Mouse (Mus musculus): ENCODE data around the gene Adssl1.

Adssl1 gene

DNA sequence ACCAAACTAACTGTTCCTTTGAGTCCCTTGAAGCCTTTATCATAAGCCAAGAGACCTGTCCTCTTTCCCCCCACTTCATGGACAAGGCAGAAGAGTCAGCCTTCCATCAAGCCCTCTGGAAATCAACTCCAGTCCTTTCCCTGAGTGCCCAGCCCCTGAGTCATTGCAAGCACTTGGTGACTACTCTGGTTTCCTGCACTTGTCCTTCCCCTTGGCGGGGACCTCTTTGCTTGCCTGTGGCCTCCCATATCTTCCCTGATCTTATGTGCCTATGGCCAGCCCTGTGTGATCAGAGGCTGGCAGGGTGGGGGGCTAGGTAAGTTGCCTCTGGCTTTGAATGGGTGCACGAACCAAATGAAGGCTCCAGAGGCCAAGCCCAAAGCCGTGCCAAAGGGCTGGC, 2.1 kb downstream of the Adssl1 start:
- no peak for DNase-seq (ENCODE audit: low spot score in 2 of 2)

DNA sequence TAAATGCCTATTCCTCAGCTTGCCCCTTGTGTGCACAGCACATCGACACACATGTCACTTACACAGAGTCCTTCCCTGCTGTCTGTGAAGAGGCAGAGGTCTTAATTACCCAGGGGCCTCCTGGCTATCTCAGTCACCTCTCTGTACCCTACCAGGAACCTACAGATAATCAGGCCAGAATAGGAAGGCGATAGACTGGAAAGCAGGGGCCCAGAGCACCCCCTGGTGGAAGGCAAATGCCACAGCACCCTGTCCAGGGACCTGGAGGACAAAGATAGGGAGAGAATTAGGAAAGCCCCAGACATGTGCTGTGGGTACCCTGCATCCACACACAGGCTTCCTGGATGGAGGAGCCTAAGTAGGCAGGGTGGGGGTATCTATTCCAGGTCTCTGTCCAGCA, 3.9 kb downstream of the Adssl1 start:
- no peak for DNase-seq (ENCODE audit: low spot score in 2 of 2)

DNA sequence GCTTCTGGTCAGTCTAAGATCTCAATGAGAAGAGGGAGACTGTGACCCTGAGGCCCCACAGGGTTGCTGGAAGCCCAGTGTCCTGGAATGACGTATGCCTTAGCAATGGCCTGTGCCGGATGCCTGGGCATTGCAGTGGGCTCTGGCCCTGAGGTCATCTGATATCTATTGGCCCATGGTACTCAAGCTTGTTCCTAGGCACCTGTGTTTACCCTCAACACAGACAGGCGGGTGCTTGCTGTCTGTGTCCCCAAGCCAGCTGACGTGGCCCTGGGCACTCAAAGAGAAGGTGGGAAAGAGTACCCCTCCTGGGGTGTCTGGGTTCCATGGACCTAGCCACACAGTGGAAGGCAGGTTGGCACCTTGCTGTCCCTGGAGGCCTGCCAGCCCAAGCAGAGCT, 5.9 kb downstream of the Adssl1 start:
- DNase-seq (ENCODE audit: low spot score in 2 of 2): no peak

DNA sequence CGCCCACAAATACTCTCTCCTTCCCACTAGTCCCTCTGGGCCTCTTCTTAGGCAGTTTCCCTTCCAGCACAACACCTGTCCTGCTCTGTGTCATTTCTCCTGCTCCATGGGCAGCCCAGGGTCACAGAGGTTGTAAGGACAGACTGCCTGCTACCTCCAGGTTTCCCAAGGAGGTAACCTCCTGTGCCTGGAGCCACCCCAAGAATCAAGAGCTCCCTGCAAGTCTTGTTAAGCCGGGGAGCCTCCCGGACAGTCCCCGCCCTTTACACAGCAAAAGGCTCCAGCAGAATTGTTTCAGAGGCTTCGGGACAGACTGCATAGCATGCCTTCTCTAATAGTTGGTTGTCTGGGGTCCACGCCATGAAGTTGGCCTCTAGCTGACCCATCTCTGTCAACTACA, 6.6 kb downstream of the Adssl1 start:
- no peak for DNase-seq (ENCODE audit: low spot score in 2 of 2)

DNA sequence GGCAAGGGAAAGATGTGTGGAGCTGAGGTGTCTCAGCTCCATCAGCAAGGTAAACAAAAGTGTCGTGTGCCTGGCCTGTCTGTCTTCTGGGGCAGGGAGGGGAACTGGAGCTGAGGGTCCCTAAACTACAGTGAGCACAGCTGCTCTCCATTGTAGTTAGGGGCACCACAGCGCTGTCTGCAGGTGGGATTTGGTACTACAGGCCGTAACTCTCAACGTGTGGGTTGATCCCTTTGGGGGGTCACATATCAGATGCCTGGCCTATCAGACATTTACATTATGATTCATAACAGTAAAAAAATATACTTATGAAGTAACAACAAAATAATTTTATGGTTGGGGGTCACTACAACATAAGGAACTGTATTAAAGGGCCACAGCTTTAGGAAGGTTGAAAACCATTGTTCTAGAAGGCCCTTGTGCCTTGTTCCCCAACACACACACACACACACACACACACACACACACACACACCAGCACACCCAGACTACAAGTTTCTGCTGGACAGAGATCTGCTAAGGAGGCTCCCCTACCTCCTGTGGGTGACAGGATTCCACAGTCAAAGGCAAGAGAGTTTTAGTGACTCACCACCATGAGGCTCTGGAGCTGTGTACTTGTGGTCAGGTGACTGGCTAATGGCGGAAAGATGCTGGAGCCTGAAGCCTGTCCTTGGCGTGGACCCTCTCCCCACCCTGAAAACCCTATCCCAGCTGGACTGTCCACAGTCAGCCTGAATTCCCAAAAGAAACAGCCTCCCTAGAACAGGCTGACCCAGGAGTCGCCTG, 7.4 kb downstream of the Adssl1 start:
- DNase-seq (ENCODE audit: low spot score in 2 of 2): no peak

DNA sequence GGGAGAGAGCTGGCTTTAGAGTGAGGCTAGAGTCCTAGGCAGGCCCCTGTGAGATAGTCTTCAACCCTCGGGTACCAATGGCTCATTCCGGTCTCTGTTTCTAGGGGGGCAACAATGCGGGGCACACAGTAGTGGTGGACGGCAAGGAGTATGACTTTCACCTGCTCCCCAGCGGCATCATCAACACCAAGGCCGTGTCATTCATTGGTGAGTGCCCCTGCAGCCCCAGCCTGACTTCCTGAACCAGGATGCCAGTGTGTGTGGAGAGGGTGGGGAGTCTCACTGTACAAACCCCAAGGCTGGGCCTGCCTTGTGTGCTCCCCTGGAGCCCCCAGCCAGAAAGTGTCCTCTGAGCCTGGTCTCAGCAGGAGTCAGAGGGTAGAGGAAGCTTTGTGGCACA, 8.4 kb downstream of the Adssl1 start:
- DNase-seq (ENCODE audit: low spot score in 2 of 2): no peak

DNA sequence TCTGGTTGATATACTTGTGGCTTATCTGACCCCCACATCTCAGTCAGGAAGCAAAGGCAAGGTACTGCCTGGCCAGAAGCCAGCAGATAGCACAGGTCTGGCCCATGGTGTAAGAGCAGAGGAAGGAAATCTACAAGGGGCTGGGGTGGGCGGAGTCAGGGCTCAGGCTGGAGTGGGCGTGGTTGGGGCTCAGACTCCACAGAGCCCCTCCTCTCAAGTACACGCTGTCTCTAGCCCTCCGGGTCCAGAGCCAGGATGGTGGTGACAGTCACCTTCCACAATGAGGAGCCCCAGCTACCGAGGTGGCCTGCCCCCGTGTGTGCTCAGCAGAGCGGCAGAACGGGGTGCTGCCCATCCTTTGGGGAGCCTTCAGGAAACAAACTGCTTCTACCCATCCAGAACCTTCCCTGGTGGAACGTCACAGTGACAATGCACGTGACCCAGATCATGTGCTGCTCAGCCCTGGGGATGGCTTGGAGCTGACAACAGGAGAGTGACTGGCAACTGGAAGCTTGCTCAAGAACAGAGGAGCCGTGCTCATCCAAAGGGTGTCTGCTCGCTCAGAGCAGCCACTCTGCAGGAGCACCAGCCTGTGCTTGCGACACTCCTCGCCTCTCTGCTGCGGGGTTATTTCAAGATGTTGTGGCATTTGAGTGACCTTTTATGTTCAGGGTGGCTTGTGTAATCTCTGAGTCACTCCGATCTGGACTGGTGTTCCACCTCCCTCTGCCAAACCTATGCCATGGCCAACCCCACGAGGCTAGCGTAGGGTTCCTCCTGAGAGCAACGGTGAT, 9.3 kb downstream of the Adssl1 start:
- DNase-seq (ENCODE audit: low spot score in 2 of 2): no peak

DNA sequence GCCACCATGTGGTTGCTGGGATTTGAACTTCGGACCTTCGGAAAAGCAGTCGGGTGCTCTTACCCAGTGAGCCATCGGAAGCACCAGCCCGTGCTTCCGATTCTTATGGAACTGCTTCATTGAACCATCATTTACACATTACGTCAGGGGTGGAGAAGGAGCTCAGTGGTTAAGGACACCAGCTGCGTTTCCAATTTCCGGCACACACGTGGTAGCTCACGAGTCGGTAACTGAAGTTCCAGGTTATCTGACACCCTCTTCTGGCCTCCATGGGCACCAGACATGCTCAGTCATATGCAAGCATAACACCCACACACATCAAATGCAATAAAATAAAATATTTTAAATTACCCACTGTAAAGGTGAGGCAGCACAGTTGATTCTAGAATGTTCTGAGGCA, 10.2 kb downstream of the Adssl1 start:
- no peak for DNase-seq (ENCODE audit: low spot score in 2 of 2)

DNA sequence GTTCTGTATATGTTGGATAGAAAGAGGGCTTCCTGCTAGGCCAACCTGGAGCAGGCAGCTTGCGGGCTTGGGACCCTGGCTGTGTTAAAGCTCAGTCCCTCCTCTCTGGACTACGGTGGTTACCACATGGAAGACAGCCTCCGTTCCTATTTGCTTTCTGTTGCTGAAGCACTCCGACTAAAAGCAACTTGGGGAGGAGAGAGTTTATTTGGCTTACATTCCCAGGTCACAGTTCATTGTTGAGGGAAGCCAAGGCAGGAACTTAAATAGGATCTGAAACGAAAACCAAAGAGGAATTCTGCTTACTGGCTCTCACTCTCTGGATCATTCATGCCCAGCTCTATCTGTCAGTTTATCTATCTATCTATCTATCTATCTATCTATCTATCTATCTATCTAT, 11.0 kb downstream of the Adssl1 start:
- no peak for DNase-seq (ENCODE audit: low spot score in 2 of 2)

DNA sequence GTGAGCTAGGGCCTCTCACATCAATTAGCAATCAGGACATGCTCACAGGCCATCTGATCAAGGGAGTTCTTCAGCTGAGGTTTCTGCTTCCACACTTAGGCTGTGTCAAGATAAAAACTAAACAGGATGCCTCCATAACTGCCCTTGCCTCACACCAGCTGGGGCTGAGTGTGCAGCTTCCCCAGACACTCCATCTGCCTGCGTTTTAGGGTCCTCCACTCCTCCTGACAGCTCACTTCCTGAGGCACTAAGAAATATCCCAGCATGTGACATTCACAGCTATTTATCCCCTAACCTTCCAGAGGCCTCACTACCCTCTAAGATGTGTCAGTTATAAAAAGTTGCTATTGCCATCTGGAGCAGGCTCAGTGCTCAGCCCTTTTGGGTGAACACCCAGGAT, 11.6 kb downstream of the Adssl1 start:
- DNase-seq (ENCODE audit: low spot score in 2 of 2): no peak

DNA sequence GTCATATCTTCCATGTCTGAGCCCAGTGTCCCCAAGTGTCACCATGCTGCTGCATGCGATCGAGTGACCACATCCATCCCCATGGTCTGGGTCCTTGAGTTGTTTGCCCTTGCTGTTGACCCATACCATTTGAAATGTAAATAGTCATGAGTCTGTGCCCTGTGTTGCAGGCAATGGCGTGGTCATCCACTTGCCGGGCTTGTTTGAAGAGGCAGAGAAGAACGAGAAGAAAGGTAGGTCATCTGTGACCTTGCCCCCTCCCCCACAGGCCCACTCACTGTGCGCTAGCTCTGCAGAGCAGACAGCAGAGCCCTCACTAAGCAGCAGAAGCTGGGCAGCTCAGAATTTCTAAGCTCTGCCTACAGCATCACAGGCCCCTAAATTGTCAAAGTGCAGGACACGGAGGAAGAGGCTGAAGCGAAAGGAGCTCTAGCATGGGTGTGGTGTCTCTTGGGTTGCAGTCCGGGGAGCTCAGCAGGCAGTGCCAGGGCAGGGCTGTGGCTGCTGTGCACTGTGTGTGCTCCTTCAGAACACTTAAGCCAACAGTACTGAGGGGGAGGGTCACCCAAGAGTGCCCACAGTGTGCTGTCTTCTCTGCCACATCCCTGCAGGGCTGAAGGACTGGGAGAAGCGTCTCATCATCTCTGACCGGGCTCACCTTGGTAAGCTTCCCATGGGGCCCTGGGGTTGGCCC, 12.4 kb downstream of the Adssl1 start:
- DNase-seq (ENCODE audit: low spot score in 2 of 2): no peak

DNA sequence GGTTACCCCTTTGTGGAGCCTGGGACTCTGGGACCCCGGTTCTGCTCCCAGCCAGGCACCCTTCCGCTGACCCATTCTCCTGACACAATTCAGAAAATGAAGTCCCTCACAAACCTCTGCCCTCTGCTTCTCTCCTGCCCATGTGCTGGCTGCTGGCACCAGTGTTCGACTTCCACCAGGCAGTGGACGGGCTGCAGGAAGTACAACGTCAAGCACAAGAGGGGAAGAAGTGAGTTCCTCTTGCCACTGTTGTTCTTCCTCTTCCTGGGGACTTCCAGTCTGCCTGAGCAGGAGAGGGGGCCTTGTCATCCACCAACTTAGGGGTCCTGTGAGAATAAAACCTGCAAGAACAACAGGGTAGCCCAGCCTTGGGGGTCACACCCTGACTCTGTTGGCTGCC, 13.1 kb downstream of the Adssl1 start:
- no peak for DNase-seq (ENCODE audit: low spot score in 2 of 2)

DNA sequence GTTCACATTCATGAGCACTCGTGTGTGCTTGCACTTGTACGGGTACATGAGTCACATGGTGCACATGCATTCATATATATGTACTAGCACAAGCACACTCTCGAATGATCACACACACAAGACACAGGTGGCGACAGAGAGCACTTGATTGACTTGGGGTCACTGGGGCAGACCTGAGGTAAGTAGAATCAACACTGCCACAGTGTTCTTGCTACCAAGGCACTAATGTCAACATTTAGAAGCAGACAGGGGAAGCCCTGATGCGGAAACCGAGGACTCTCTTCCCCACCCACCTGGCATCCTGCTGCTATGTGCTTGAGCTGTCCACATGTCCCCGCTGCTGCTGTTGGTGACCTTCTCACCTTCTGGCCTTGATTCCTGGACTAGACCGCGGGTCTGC, 13.8 kb downstream of the Adssl1 start:
- no peak for DNase-seq (ENCODE audit: low spot score in 2 of 2)

DNA sequence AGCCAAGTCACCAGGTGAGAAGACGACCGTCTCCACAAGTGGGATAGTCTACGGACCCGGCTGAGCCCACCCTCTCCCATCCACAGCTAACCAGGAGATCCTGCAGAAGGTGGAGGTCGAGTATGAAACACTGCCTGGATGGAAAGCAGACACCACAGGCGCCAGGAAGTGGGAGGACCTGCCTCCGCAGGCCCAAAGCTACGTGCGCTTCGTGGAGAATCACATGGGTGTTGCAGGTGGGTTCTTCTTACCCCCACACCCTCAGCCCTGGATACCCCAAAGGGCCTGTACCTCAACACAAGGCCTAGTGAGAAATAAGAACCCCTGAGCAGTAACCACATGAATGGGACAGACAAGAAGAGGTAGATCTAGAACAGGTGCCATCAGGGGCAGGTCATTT, 19.7 kb downstream of the Adssl1 start:
- no peak for DNase-seq (ENCODE audit: low spot score in 2 of 2)

DNA sequence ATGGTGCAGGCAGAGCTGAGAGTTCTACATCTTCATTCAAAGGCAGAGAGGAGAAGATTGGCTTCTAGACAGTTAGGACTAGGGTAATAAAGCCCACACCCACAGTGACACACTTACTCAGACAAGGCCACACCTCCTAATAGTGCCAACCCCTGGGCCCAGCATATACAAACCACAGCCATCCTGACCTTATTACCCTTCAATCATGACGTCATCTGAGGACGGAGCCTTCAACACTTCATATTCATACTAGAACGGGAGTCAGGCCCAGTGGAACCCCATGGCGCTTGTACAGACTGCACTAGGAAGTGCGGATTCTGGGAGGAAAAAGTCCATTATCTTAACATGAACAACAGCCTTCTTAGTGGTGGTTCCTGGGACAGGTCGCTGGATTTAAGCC, 23.3 kb downstream of the Adssl1 start:
- DNase-seq (ENCODE audit: low spot score in 2 of 2): no peak

DNA sequence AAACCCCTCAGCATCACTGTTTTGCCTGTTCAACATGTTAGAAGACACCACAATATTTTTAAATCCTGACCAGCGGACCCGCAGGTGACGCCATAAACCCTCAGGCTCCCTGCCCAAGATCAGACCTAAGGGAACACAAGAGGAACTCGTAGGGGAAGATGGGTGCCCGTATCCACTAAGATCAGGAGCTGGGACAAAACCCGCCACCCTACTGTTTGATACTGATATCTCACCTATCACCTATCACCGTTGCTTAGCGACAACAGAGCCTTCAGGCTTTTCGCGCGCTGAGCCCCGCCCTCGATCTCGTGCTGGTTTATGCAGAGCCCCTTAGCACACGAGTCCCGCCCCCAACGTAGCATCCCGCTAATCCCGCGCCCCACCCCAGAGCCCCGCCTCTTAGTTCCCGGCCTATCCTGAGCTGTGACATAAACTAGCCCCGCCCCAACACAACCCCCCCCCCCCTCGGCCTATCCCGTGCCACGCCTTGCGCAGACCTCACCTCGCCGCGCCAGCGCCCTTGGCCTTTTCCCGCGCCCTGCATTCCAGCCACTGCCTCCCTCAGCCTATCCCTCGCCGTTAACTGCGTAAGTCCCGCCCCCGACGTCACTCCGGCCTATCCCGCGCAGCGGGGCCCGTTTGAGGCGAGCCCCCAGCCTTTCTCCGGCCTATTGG, 24.5 kb downstream of the Adssl1 start, which contains the start of gene Siva1:
Gene Siva1 (plus strand): TSS at position 500 of the 675 bp plus-strand sequence.
- DNase-seq (ENCODE audit: low spot score in 2 of 2): peak; percentile 97

DNA sequence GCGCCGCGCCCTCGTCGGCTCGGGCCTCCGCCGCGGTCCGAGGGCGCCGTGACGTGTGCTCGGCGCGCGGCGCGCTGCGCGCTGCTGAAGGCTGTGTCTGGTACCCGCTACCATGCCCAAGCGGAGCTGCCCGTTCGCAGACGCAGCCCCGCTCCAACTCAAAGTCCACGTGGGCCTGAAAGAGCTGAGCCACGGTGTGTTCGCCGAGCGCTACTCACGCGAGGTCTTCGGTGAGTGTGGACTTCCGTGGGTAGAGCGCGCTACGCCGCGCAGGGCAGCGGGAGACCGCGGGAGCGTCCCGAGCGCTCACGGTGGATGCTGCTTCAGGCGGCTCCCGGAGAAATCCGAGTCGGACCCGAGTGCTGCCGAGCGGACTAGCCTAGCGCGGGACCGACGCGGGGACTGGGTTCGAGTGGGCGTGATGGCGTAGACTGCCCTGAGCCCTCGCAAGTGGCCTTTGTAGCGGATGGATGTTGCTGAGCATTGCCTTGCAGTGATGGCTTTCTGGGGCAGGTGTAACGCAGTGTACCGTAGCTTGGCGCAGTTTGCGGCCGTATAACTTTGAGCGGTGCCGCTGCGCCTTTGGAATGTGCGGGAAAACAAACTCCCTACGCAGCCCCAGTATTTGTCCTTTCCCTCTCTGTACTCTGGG, 25.1 kb downstream of the Adssl1 start:
- peak; percentile 32 to 38 for DNase-seq (ENCODE audit: low spot score in 2 of 2)

DNA sequence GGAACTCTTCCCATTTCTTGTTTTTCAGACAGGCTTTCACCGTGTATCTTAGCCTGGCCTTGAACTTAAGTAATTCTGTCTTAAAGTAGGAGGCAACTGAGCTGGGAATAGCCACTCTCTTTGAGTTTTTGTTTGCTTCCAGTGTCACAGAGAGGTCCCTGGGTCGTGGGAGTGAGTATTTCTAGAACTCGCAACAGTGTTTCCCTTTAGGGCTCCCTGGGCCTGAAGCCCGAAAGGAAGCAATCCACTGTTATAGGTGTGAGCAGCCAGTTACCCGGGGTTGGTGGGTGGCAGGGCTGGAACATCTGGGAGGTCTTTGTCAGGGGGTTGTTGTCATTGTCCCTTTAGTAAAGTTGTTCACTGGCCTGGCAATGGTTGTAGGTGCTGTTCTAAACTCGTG, 26.3 kb downstream of the Adssl1 start:
- no peak for DNase-seq (ENCODE audit: low spot score in 2 of 2)

DNA sequence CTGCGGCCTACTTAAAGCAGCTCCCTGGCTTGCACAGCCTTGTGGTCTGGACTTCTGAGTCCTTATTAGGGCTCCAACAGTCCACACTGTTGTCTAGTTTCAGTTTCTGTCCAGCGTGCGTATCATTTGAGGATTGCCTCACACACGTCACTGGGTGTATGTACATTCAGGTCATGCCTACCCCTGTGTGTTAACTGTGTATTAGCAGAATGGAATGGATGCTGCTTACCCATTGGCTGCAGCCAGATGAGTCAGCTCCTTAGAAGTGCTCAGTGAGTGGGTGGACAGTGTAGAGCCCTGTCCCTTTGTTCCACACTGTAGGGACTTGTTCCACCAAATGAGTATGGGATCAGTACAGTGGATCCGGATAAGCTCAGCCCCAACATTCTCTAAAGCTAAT, 28.2 kb downstream of the Adssl1 start:
- DNase-seq (ENCODE audit: low spot score in 2 of 2): no peak

DNA sequence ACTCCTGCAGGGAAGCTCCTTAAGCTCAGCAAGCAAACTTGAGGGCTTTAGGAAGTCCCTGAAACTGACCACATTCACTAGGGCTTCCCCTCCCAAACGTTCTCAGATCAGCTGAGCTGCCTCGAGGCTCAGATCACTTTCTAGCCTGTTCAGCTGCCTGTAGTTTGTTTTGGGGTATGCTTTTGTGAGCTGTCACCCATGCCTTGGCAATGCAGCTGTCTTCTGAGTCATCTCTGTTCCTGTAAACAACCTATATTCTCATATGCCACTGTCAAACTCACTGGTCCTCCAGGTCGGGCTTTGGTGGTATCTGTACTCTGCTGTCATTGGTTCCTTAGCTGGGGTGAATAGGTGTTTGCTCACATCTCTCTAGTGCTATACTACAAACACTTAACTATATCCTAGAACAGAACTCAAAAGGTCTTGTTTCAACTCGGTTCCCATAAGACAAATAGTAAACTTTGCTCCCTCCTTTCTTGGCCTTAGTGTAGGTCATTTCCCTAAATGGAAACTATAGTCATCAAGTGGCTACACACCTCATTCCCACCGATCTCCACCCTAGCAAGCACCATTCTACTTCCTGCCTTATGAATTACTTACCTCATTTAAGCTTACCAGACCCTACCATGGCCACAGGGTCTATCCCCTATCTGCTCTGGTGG, 32.1 kb downstream of the Adssl1 start:
- DNase-seq (ENCODE audit: low spot score in 2 of 2): no peak
